Mouse (Mus musculus): ENCODE measurements around the gene Me3.

Me3 gene

GRCm38 (mm10) chr7:89632342-89633251 lies at the start of gene Me3:
Gene Me3, plus strand, starts transcription at chr7:89632392.
- DNase-seq (ENCODE audit: low spot score in 2 of 2) = peak; percentile 24 to 68

- no peak for DNase-seq (ENCODE audit: low spot score in 2 of 2)
Observed at GRCm38 (mm10) chr7:89590039-89590438, 42.2 kb upstream of the Me3 start.

- DNase-seq (ENCODE audit: low spot score in 2 of 2) = no peak
Observed at GRCm38 (mm10) chr7:89590542-89591251, 41.5 kb upstream of the Me3 start.

GRCm38 (mm10) chr7:89595813-89596212 lies 36.4 kb upstream of the Me3 start:
- DNase-seq (ENCODE audit: low spot score in 2 of 2) = no peak

GRCm38 (mm10) chr7:89605589-89606536 lies 26.3 kb upstream of the Me3 start:
- DNase-seq (ENCODE audit: low spot score in 2 of 2) = no peak

GRCm38 (mm10) chr7:89607329-89607728 lies 24.9 kb upstream of the Me3 start:
- DNase-seq (ENCODE audit: low spot score in 2 of 2) = no peak

- no peak for DNase-seq (ENCODE audit: low spot score in 2 of 2)
Observed at GRCm38 (mm10) chr7:89611236-89611635, 21.0 kb upstream of the Me3 start.

- no peak for DNase-seq (ENCODE audit: low spot score in 2 of 2)
Observed at GRCm38 (mm10) chr7:89616235-89616634, 16.0 kb upstream of the Me3 start.

GRCm38 (mm10) chr7:89623331-89623730 lies 8.9 kb upstream of the Me3 start:
- no peak for DNase-seq (ENCODE audit: low spot score in 2 of 2)

GRCm38 (mm10) chr7:89627393-89627792 lies 4.8 kb upstream of the Me3 start:
- DNase-seq (ENCODE audit: low spot score in 2 of 2) = no peak

- no peak for DNase-seq (ENCODE audit: low spot score in 2 of 2)
Observed at GRCm38 (mm10) chr7:89628006-89628405, 4.2 kb upstream of the Me3 start.

GRCm38 (mm10) chr7:89629006-89629405 lies 3.2 kb upstream of the Me3 start:
- no peak for DNase-seq (ENCODE audit: low spot score in 2 of 2)

- no peak for DNase-seq (ENCODE audit: low spot score in 2 of 2)
Observed at GRCm38 (mm10) chr7:89629914-89630313, 2.3 kb upstream of the Me3 start.

GRCm38 (mm10) chr7:89630796-89631195 lies 1.4 kb upstream of the Me3 start:
- no peak for DNase-seq (ENCODE audit: low spot score in 2 of 2)

- no peak for DNase-seq (ENCODE audit: low spot score in 2 of 2)
Observed at GRCm38 (mm10) chr7:89640533-89640932, 8.3 kb downstream of the Me3 start.

- DNase-seq (ENCODE audit: low spot score in 2 of 2) = no peak
Observed at GRCm38 (mm10) chr7:89640944-89641661, 8.9 kb downstream of the Me3 start.

- DNase-seq (ENCODE audit: low spot score in 2 of 2) = no peak
Observed at GRCm38 (mm10) chr7:89645015-89645414, 12.8 kb downstream of the Me3 start.

- DNase-seq (ENCODE audit: low spot score in 2 of 2) = no peak
Observed at GRCm38 (mm10) chr7:89647864-89648263, 15.7 kb downstream of the Me3 start.

- no peak for DNase-seq (ENCODE audit: low spot score in 2 of 2)
Observed at GRCm38 (mm10) chr7:89657183-89657582, 25.0 kb downstream of the Me3 start.

GRCm38 (mm10) chr7:89657692-89658212 lies 25.6 kb downstream of the Me3 start:
- no peak for DNase-seq (ENCODE audit: low spot score in 2 of 2)

- DNase-seq (ENCODE audit: low spot score in 2 of 2) = no peak
Observed at GRCm38 (mm10) chr7:89664197-89664596, 32.0 kb downstream of the Me3 start.

Measured in urinary bladder, postnatal 4 days (tissue).